Mouse (Mus musculus): ENCODE results near the gene Cyb561d2.

- TF ChIP-seq POLR2A (IDR thresholded peaks at IDR 0.05; ENCODE audit: low read depth, low read length) (no peak), CTCF (conservative IDR thresholded peaks at IDR 0.05; ENCODE audit: insufficient read depth, insufficient read length, low read depth, low read length) (peak; percentile 99)
Measured at GRCm38 (mm10) chr9:107514303-107514955, 27.6 kb downstream of the Cyb561d2 start.
